ENCODE assay signal across 8 mouse cellular contexts in genomic region chr11:60727392-60728140, GRCm38 (mm10). TPM values are rescaled to one million over a fixed set of nuclear protein-coding genes. Genes with fewer than 3 reads are reported as not detected.
DNase-seq lines count a peak whose midpoint lies in the region; ATAC-seq and TF ChIP-seq lines count a peak whose summit lies in the region.

No protein-coding gene starts in this region.

- H3K9ac ChIP-seq in kidney, postnatal 0 days (ENCODE audit: low read depth, low read length), result peak overlapping the region; percentile 94
- peak overlapping the region; percentile 84 for H3K9ac ChIP-seq in limb, embryonic 12.5 days (replicated peaks)
- peak overlapping the region; percentile 92 for H3K9ac ChIP-seq in neural tube, embryonic 13.5 days

- TF ChIP-seq CTCF in kidney, postnatal 0 days (IDR thresholded peaks at IDR 0.05; ENCODE audit: low read depth), result no peak

- H3K27ac ChIP-seq in kidney, postnatal 0 days, result peak overlapping the region; percentile 87
- peak overlapping the region; percentile 87 for H3K27ac ChIP-seq in limb, embryonic 12.5 days
- H3K27ac ChIP-seq in neural tube, embryonic 13.5 days (replicated peaks), result peak overlapping the region; percentile 91

- peak overlapping the region; percentile 69 for H3K4me2 ChIP-seq in kidney, postnatal 0 days (ENCODE audit: low read length)
- peak overlapping the region; percentile 75 for H3K4me2 ChIP-seq in limb, embryonic 12.5 days
- H3K4me2 ChIP-seq in neural tube, embryonic 13.5 days, result peak overlapping the region; percentile 76

- peak; percentile 2 for ATAC-seq in kidney, postnatal 0 days (replicated peaks; ENCODE audit: low FRiP score, low read depth)
- peak; percentile 13 for ATAC-seq in activated CD4-positive, CD25-positive, alpha-beta regulatory T cell, adult 4 months
- ATAC-seq in erythroblast, adult 5-6 weeks (replicated peaks; ENCODE audit: low FRiP score, poor library complexity, severe bottlenecking), result peak; percentile 7
- peak; percentile 23; the same call in 1 of the 2 replicates for ATAC-seq in limb, embryonic 12.5 days (ENCODE audit: insufficient number of reproducible peaks, insufficient read depth, low FRiP score, low TSS enrichment, low read depth)
- peak; percentile 28 for ATAC-seq in neural tube, embryonic 13.5 days (ENCODE audit: low read depth)

- H3K9me3 ChIP-seq in kidney, postnatal 0 days (replicated peaks; ENCODE audit: low read length), result no peaks in the 10 kb centered on the region
- no peaks in the 10 kb centered on the region for H3K9me3 ChIP-seq in limb, embryonic 12.5 days
- H3K9me3 ChIP-seq in neural tube, embryonic 13.5 days, result no peaks in the 10 kb centered on the region

- 5% methylated on average over 12 of the region's 12 CpGs for WGBS in kidney, postnatal 0 days
- 8% methylated on average over 12 of the region's 12 CpGs for WGBS in limb, embryonic 12.5 days
- 9% methylated on average over 12 of the region's 12 CpGs for WGBS in neural tube, embryonic 13.5 days

- DNase-seq in kidney, postnatal 0 days (ENCODE audit: low spot score), result no peak
- no peak for DNase-seq in kidney, adult 8-10 months
- no peak for DNase-seq in yolk sac, embryonic 10.5 days (ENCODE audit: low spot score)
- DNase-seq in adrenal gland, postnatal 4 days (ENCODE audit: low spot score in 2 of 2), result no peak

- peaks cover 14% of the 10 kb centered on the region; the same call in 1 of the 2 replicates for H3K4me1 ChIP-seq in kidney, postnatal 0 days (replicated peaks; ENCODE audit: insufficient read depth, low read length)
- H3K4me1 ChIP-seq in limb, embryonic 12.5 days (replicated peaks), result peaks cover 23% of the 10 kb centered on the region
- peaks cover 39% of the 10 kb centered on the region for H3K4me1 ChIP-seq in neural tube, embryonic 13.5 days (replicated peaks)

- H3K27me3 ChIP-seq in kidney, postnatal 0 days (ENCODE audit: insufficient read depth, low read length), result no peaks in the 10 kb centered on the region
- no peaks in the 10 kb centered on the region for H3K27me3 ChIP-seq in limb, embryonic 12.5 days
- no peaks in the 10 kb centered on the region for H3K27me3 ChIP-seq in neural tube, embryonic 13.5 days

- H3K4me3 ChIP-seq in kidney, postnatal 0 days (replicated peaks; ENCODE audit: low read depth, low read length), result peak overlapping the region; percentile 87
- H3K4me3 ChIP-seq in limb, embryonic 12.5 days (replicated peaks), result peak overlapping the region; percentile 87
- H3K4me3 ChIP-seq in neural tube, embryonic 13.5 days, result peak overlapping the region; percentile 84

- H3K36me3 ChIP-seq in kidney, postnatal 0 days (ENCODE audit: insufficient read depth, low read length), result peaks cover 25% of the 10 kb centered on the region
- H3K36me3 ChIP-seq in limb, embryonic 12.5 days, result peaks cover 47% of the 10 kb centered on the region
- H3K36me3 ChIP-seq in neural tube, embryonic 13.5 days, result peaks cover 48% of the 10 kb centered on the region

RNA-seq across cellular contexts. Expression of gene Flii, which starts 0.5 kb away (rescaled TPM):
- polyA plus RNA-seq in kidney, postnatal 0 days (2015; fragmentation: Nextera tagmentation; extraction: Ambion mirVana), result 53.4 and 56.8 TPM in 2 replicates
- polyA plus RNA-seq in activated CD4-positive, CD25-positive, alpha-beta regulatory T cell, adult 4 months (2017; shearing (Covaris generic)), result 10 to 100 TPM; 65.2 to 84.7 TPM
- total RNA-seq in erythroblast, adult 5-6 weeks (2015; ENCODE audit: low replicate concordance), result 26.9 and 54.8 TPM in 2 replicates
- 32.3 and 66.9 TPM in 2 replicates for total RNA-seq in erythroblast, adult 5-6 weeks (2017; ENCODE audit: low replicate concordance)
- polyA plus RNA-seq in limb, embryonic 12.5 days (2016; fragmentation: Nextera tagmentation; extraction: Ambion mirVana), result 65.4 and 75.0 TPM in 2 replicates
- 68.2 and 71.9 TPM in 2 replicates for polyA plus RNA-seq in neural tube, embryonic 13.5 days (2015; fragmentation: Nextera tagmentation; extraction: Ambion mirVana)
- total RNA-seq in adrenal gland, postnatal 4 days (2021), result 100 to 1,000 TPM; 128 to 129 TPM

RNA-seq across cellular contexts. Expression of gene Mief2, which starts 0.6 kb away (rescaled TPM):
- 14.1 and 14.5 TPM in 2 replicates for polyA plus RNA-seq in kidney, postnatal 0 days (2015; fragmentation: Nextera tagmentation; extraction: Ambion mirVana)
- polyA plus RNA-seq in activated CD4-positive, CD25-positive, alpha-beta regulatory T cell, adult 4 months (2017; shearing (Covaris generic)), result 10 to 100 TPM in 1 of 2 experiments, 1 to 10 TPM in 1; 9.9 to 12.0 TPM
- 0.84 TPM in 1 of 2 replicates, not detected in the other for total RNA-seq in erythroblast, adult 5-6 weeks (2015; ENCODE audit: low replicate concordance)
- total RNA-seq in erythroblast, adult 5-6 weeks (2017; ENCODE audit: low replicate concordance), result 0.42 and 1.3 TPM in 2 replicates
- polyA plus RNA-seq in limb, embryonic 12.5 days (2016; fragmentation: Nextera tagmentation; extraction: Ambion mirVana), result 17.0 and 18.5 TPM in 2 replicates
- 21.3 and 22.0 TPM in 2 replicates for polyA plus RNA-seq in neural tube, embryonic 13.5 days (2015; fragmentation: Nextera tagmentation; extraction: Ambion mirVana)
- 10 to 100 TPM; 26.6 to 28.0 TPM for total RNA-seq in adrenal gland, postnatal 4 days (2021)

RNA-seq across cellular contexts. Expression of gene Llgl1, which starts 28.0 kb away (rescaled TPM):
- polyA plus RNA-seq in kidney, postnatal 0 days (2015; fragmentation: Nextera tagmentation; extraction: Ambion mirVana), result 26.4 and 31.0 TPM in 2 replicates
- 10 to 100 TPM in 1 of 2 experiments, 1 to 10 TPM in 1; 6.2 to 10.4 TPM for polyA plus RNA-seq in activated CD4-positive, CD25-positive, alpha-beta regulatory T cell, adult 4 months (2017; shearing (Covaris generic))
- 3.8 and 5.6 TPM in 2 replicates for total RNA-seq in erythroblast, adult 5-6 weeks (2015; ENCODE audit: low replicate concordance)
- total RNA-seq in erythroblast, adult 5-6 weeks (2017; ENCODE audit: low replicate concordance), result 2.5 and 3.1 TPM in 2 replicates
- 114 and 117 TPM in 2 replicates for polyA plus RNA-seq in limb, embryonic 12.5 days (2016; fragmentation: Nextera tagmentation; extraction: Ambion mirVana)
- 53.9 and 54.4 TPM in 2 replicates for polyA plus RNA-seq in neural tube, embryonic 13.5 days (2015; fragmentation: Nextera tagmentation; extraction: Ambion mirVana)
- total RNA-seq in adrenal gland, postnatal 4 days (2021), result 10 to 100 TPM; 36.5 to 41.6 TPM

RNA-seq across cellular contexts. Expression of gene Top3a, which starts 49.6 kb away (rescaled TPM):
- 8.2 and 10.2 TPM in 2 replicates for polyA plus RNA-seq in kidney, postnatal 0 days (2015; fragmentation: Nextera tagmentation; extraction: Ambion mirVana)
- 10 to 100 TPM in 1 of 2 experiments, 1 to 10 TPM in 1; 9.8 to 10.6 TPM for polyA plus RNA-seq in activated CD4-positive, CD25-positive, alpha-beta regulatory T cell, adult 4 months (2017; shearing (Covaris generic))
- total RNA-seq in erythroblast, adult 5-6 weeks (2015; ENCODE audit: low replicate concordance), result 5.6 and 7.1 TPM in 2 replicates
- 4.5 and 11.9 TPM in 2 replicates for total RNA-seq in erythroblast, adult 5-6 weeks (2017; ENCODE audit: low replicate concordance)
- 24.6 and 25.9 TPM in 2 replicates for polyA plus RNA-seq in limb, embryonic 12.5 days (2016; fragmentation: Nextera tagmentation; extraction: Ambion mirVana)
- 8.5 and 10.0 TPM in 2 replicates for polyA plus RNA-seq in neural tube, embryonic 13.5 days (2015; fragmentation: Nextera tagmentation; extraction: Ambion mirVana)
- 10 to 100 TPM; 18.2 to 19.9 TPM for total RNA-seq in adrenal gland, postnatal 4 days (2021)

RNA-seq across cellular contexts. Expression of gene Smcr8, which starts 49.8 kb away (rescaled TPM):
- polyA plus RNA-seq in kidney, postnatal 0 days (2015; fragmentation: Nextera tagmentation; extraction: Ambion mirVana), result 4.0 and 4.1 TPM in 2 replicates
- polyA plus RNA-seq in activated CD4-positive, CD25-positive, alpha-beta regulatory T cell, adult 4 months (2017; shearing (Covaris generic)), result 1 to 10 TPM; 4.5 to 6.2 TPM
- 10.0 and 11.3 TPM in 2 replicates for total RNA-seq in erythroblast, adult 5-6 weeks (2015; ENCODE audit: low replicate concordance)
- total RNA-seq in erythroblast, adult 5-6 weeks (2017; ENCODE audit: low replicate concordance), result 3.5 and 5.6 TPM in 2 replicates
- 6.3 and 7.8 TPM in 2 replicates for polyA plus RNA-seq in limb, embryonic 12.5 days (2016; fragmentation: Nextera tagmentation; extraction: Ambion mirVana)
- 6.1 and 6.5 TPM in 2 replicates for polyA plus RNA-seq in neural tube, embryonic 13.5 days (2015; fragmentation: Nextera tagmentation; extraction: Ambion mirVana)
- 10 to 100 TPM; 21.8 to 23.2 TPM for total RNA-seq in adrenal gland, postnatal 4 days (2021)
